Mouse (Mus musculus): ENCODE data around the gene Ippk. TPM values are rescaled to one million over a fixed set of nuclear protein-coding genes. Genes with fewer than 3 reads are reported as not detected.

Gene Ippk
- polyA plus RNA-seq (2015; fragmentation: Nextera tagmentation; extraction: Ambion mirVana): 14.2 and 14.7 TPM in 2 replicates

GRCm38 (mm10) chr13:49420754-49421605 is at the start of gene Ippk:
Gene Ippk (plus strand): TSS chr13:49421249.
- H3K4me1 ChIP-seq: peaks cover 22% of the 10 kb centered on the region
- H3K27ac ChIP-seq: peak within 1 kb of the TSS; percentile 80
- H3K4me2 ChIP-seq: peak within 1 kb of the TSS; percentile 91
- WGBS: under 1% methylated on average over 69 of the region's 69 CpGs
- peak within 1 kb of the TSS; percentile 93 for H3K4me3 ChIP-seq
- peak; percentile 97 for ATAC-seq (ENCODE audit: insufficient number of reproducible peaks, low FRiP score, low TSS enrichment, low read depth)
- H3K9ac ChIP-seq: peak within 1 kb of the TSS; percentile 84
- no peaks in the 10 kb centered on the region for H3K9me3 ChIP-seq
- H3K36me3 ChIP-seq: no peaks in the 10 kb centered on the region
- H3K27me3 ChIP-seq: no peaks in the 10 kb centered on the region

DNA sequence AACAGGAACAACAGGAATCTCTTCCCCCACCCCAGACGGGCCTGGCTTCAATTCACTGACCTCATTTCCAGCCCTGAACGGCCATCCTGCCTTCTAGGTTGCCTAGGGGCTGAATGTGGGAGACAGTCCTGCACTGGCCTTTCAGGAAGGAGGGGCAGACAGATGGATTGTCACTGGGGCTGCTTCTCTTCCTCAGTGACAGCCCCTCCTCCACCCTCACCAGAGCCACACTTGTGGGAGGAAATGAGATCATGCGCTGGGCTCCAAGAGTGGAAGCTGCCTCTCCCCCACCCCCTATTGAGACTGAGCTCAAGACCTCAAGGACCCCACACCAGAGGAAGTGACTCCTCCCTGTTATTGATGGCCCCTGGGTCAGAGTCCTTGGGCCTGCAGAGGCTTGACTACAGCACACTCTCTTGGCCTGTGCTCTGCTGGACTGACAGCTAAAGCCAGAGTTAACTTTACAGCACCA is 49.6 kb upstream of the Ippk start:
- Histone ChIP-seq H3K36me3 (peaks cover 61% of the 10 kb centered on the region), H3K9ac (no peak overlapping the region), H3K27ac (peak overlapping the region; percentile 22; the same call in 1 of the 2 replicates), H3K4me3 (no peak overlapping the region), H3K4me1 (peaks cover 17% of the 10 kb centered on the region), H3K4me2 (no peak overlapping the region), H3K9me3 (no peaks in the 10 kb centered on the region), H3K27me3 (no peaks in the 10 kb centered on the region)
- ATAC-seq (ENCODE audit: insufficient number of reproducible peaks, low FRiP score, low TSS enrichment, low read depth): peak; percentile 53
- WGBS: 24% methylated on average over 3 of the region's 3 CpGs

- H3K4me2 ChIP-seq: no peak overlapping the region
- ATAC-seq (ENCODE audit: insufficient number of reproducible peaks, low FRiP score, low TSS enrichment, low read depth): no peak
- H3K36me3 ChIP-seq: peaks cover 72% of the 10 kb centered on the region
- H3K27ac ChIP-seq: no peak overlapping the region
- H3K9me3 ChIP-seq: no peaks in the 10 kb centered on the region
- WGBS: 83% methylated on average over 9 of the region's 9 CpGs
- no peak overlapping the region for H3K9ac ChIP-seq
- no peak overlapping the region for H3K4me3 ChIP-seq
- peaks cover 17% of the 10 kb centered on the region for H3K4me1 ChIP-seq
- no peaks in the 10 kb centered on the region for H3K27me3 ChIP-seq
Measured at GRCm38 (mm10) chr13:49372370-49373060, 48.5 kb upstream of the Ippk start.

DNA sequence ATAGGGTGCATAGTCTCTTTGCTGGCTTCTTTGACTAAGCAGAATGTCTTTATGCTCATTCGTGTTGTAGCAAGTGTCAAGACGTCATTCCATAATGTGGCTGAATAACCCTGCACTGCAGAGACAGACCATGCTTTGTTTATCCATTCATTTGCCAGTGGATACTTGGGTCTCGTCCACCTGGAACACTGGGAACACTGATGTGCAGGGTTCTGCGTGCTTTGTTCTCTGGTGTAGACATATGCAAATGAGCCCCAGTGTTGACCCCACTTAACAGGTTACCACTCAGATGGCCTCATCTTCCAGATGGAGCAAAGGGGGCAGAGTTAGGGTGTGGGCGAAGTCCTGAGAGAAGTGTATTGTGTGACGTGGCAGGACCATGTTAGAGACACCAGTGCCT is 46.7 kb upstream of the Ippk start:
- Histone ChIP-seq H3K27me3 (no peaks in the 10 kb centered on the region), H3K36me3 (peaks cover 86% of the 10 kb centered on the region), H3K9me3 (no peaks in the 10 kb centered on the region), H3K9ac (no peak overlapping the region), H3K4me1 (peaks cover 14% of the 10 kb centered on the region), H3K4me2 (no peak overlapping the region), H3K4me3 (no peak overlapping the region), H3K27ac (no peak overlapping the region)
- ATAC-seq (ENCODE audit: insufficient number of reproducible peaks, low FRiP score, low TSS enrichment, low read depth): no peak
- 78% methylated on average over 6 of the region's 6 CpGs for WGBS

- Histone ChIP-seq H3K4me1 (peaks cover 14% of the 10 kb centered on the region), H3K9ac (no peak overlapping the region), H3K27ac (no peak overlapping the region), H3K9me3 (no peaks in the 10 kb centered on the region), H3K27me3 (no peaks in the 10 kb centered on the region), H3K4me2 (no peak overlapping the region), H3K4me3 (no peak overlapping the region), H3K36me3 (peaks cover 86% of the 10 kb centered on the region)
- 75% methylated on average over 6 of the region's 6 CpGs for WGBS
- no peak for ATAC-seq (ENCODE audit: insufficient number of reproducible peaks, low FRiP score, low TSS enrichment, low read depth)
Measured at GRCm38 (mm10) chr13:49374730-49375129, 46.3 kb upstream of the Ippk start.

DNA sequence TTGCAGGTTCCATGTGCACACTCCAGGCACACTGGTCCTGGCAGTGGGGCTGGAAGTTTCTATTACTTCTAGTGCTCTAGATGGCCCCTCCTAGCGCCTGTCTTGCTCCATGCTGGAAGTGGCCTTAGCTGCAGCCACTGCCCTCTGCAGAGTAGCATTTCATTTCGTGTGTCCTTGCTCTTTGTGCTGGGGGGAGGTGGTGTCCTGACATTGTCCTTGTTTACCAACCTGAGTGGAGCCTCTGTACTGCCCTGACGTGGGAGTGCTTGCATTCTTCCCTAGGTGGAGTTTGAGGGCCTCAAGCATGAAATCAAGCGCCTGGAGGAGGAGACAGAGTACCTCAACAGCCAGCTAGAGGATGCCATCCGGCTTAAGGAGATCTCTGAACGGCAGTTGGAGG is 43.4 kb upstream of the Ippk start:
- no peak overlapping the region for H3K4me3 ChIP-seq
- 83% methylated on average over 6 of the region's 6 CpGs for WGBS
- no peak overlapping the region for H3K9ac ChIP-seq
- no peaks in the 10 kb centered on the region for H3K27me3 ChIP-seq
- H3K4me1 ChIP-seq: 0 out of 2 replicates have a peak, but pooled peaks cover 2% of the 10 kb centered on the region
- H3K36me3 ChIP-seq: peaks cover 91% of the 10 kb centered on the region
- H3K27ac ChIP-seq: no peak overlapping the region
- ATAC-seq (ENCODE audit: insufficient number of reproducible peaks, low FRiP score, low TSS enrichment, low read depth): no peak
- no peaks in the 10 kb centered on the region for H3K9me3 ChIP-seq
- H3K4me2 ChIP-seq: no peak overlapping the region

DNA sequence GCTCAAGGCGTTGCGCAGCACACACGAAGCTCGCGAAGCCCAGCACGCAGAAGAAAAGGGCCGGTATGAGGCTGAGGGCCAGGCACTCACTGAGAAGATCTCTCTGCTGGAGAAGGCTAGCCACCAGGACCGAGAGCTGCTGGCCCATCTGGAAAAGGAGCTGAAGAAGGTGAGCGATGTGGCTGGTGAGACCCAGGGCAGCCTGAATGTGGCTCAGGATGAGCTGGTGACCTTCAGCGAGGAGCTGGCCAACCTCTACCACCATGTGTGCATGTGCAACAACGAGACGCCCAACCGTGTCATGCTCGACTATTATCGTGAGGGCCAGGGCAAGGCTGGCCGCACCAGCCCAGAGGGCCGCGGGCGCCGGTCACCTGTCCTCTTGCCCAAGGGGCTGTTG is 41.7 kb upstream of the Ippk start:
- Histone ChIP-seq H3K36me3 (peaks cover 96% of the 10 kb centered on the region), H3K9me3 (no peaks in the 10 kb centered on the region), H3K9ac (no peak overlapping the region), H3K27me3 (no peaks in the 10 kb centered on the region), H3K4me2 (no peak overlapping the region), H3K4me1 (0 out of 2 replicates have a peak, but pooled peaks cover 2% of the 10 kb centered on the region), H3K4me3 (no peak overlapping the region), H3K27ac (no peak overlapping the region)
- 92% methylated on average over 20 of the region's 20 CpGs for WGBS
- ATAC-seq (ENCODE audit: insufficient number of reproducible peaks, low FRiP score, low TSS enrichment, low read depth): no peak

GRCm38 (mm10) chr13:49381230-49381629 is 39.8 kb upstream of the Ippk start:
- Histone ChIP-seq H3K4me3 (no peak overlapping the region), H3K4me1 (0 out of 2 replicates have a peak, but pooled peaks cover 2% of the 10 kb centered on the region), H3K4me2 (no peak overlapping the region), H3K9ac (no peak overlapping the region), H3K27me3 (no peaks in the 10 kb centered on the region), H3K9me3 (no peaks in the 10 kb centered on the region), H3K36me3 (peaks cover 98% of the 10 kb centered on the region), H3K27ac (0 out of 2 replicates have a peak overlapping the region, but pooled peaks have one; percentile 1)
- 24% methylated on average over 3 of the region's 3 CpGs for WGBS
- no peak for ATAC-seq (ENCODE audit: insufficient number of reproducible peaks, low FRiP score, low TSS enrichment, low read depth)

DNA sequence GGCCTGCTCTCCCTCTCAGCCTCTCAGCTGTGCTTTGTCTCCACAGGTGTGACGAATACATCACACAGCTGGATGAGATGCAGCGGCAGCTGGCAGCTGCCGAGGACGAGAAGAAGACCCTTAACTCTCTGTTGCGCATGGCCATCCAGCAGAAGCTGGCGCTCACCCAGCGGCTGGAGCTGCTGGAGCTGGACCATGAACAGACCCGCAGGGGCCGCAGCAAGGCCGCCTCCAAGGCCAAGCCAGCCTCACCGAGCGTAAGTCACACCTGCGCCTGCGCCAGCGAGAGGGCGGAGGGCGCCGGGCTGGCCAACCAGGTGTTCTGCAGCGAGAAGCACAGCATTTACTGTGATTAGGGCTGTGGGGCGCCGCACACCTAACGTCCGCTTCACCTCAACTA is 38.1 kb upstream of the Ippk start:
- Histone ChIP-seq H3K36me3 (peaks cover 89% of the 10 kb centered on the region), H3K9me3 (no peaks in the 10 kb centered on the region), H3K4me3 (no peak overlapping the region), H3K4me1 (0 out of 2 replicates have a peak, but pooled peaks cover 2% of the 10 kb centered on the region), H3K4me2 (no peak overlapping the region), H3K9ac (no peak overlapping the region), H3K27ac (no peak overlapping the region), H3K27me3 (no peaks in the 10 kb centered on the region)
- WGBS: 92% methylated on average over 23 of the region's 23 CpGs
- no peak for ATAC-seq (ENCODE audit: insufficient number of reproducible peaks, low FRiP score, low TSS enrichment, low read depth)

GRCm38 (mm10) chr13:49384751-49385463 is 36.1 kb upstream of the Ippk start:
- H3K9ac ChIP-seq: no peak overlapping the region
- ATAC-seq (ENCODE audit: insufficient number of reproducible peaks, low FRiP score, low TSS enrichment, low read depth): no peak
- H3K27me3 ChIP-seq: no peaks in the 10 kb centered on the region
- H3K9me3 ChIP-seq: no peaks in the 10 kb centered on the region
- WGBS: 82% methylated on average over 16 of the region's 16 CpGs
- peaks cover 82% of the 10 kb centered on the region for H3K36me3 ChIP-seq
- 0 out of 2 replicates have a peak, but pooled peaks cover 2% of the 10 kb centered on the region for H3K4me1 ChIP-seq
- no peak overlapping the region for H3K4me2 ChIP-seq
- H3K27ac ChIP-seq: 0 out of 2 replicates have a peak overlapping the region, but pooled peaks have one; percentile 33
- H3K4me3 ChIP-seq: no peak overlapping the region

- Histone ChIP-seq H3K4me1 (no peaks in the 10 kb centered on the region), H3K9ac (no peak overlapping the region), H3K27me3 (no peaks in the 10 kb centered on the region), H3K4me2 (no peak overlapping the region), H3K27ac (no peak overlapping the region), H3K4me3 (no peak overlapping the region), H3K9me3 (no peaks in the 10 kb centered on the region), H3K36me3 (peaks cover 21% of the 10 kb centered on the region)
- no peak for ATAC-seq (ENCODE audit: insufficient number of reproducible peaks, low FRiP score, low TSS enrichment, low read depth)
- 93% methylated on average over 2 of the region's 2 CpGs for WGBS
Measured at GRCm38 (mm10) chr13:49391374-49391773, 29.7 kb upstream of the Ippk start.

Measured in limb, embryonic 15.5 days (tissue).